Mouse (Mus musculus): Measurements from ENCODE around the gene Ulk4. TPM values are rescaled to one million over a fixed set of nuclear protein-coding genes. Genes with fewer than 3 reads are reported as not detected.

Gene Ulk4
- total and polyA plus RNA-seq, 3 experiments, result 0.18 to 2.3 (median 0.30) TPM

DNA sequence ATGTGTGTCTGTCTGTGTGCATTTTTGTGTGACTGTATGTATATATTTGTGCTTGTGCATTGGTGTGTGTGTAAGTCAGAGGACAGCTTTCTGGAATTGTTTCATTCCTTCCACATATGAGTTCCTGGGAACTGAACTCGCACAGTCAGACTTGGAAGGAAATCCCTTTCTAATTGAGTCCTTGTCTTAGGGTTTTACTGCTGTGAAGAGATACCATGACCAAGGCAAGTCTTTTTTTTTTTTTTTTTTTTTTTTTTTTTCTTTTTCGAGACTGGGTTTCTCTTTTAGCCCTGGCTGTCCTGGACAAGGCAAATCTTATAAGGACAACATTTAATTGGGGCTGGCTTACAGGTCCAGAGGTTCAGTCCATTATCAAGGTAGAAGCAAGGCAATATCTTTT, 14.3 kb upstream of the Ulk4 start:
- Histone ChIP-seq H3K4me1 (ENCODE audit: control insufficient read depth, insufficient read depth, low read length) (peaks cover under 1% of the 10 kb centered on the region), H3K79me2 (replicated peaks; ENCODE audit: control insufficient read depth, insufficient read depth, low read length) (no peaks in the 10 kb centered on the region), H3K9ac (ENCODE audit: low read depth, low read length) (no peak overlapping the region), H3K4me3 (no peak overlapping the region), H3K27me3 (ENCODE audit: control insufficient read depth, insufficient read depth, low read length) (no peaks in the 10 kb centered on the region), H3K36me3 (ENCODE audit: control insufficient read depth, insufficient read depth, low read length) (no peaks in the 10 kb centered on the region), H3K27ac (no peak overlapping the region)
- TF ChIP-seq CTCF (IDR thresholded peaks at IDR 0.05), result no peak
- TF ChIP-seq POLR2A (IDR thresholded peaks at IDR 0.05; ENCODE audit: insufficient read depth, low read depth, low read length), result no peak
- TF ChIP-seq EP300 (IDR thresholded peaks at IDR 0.05; ENCODE audit: insufficient read depth, low read depth, low read length), result no peak
- DNase-seq, result no peak
- intact Hi-C loops (cut with DNase I), result no loop called here
- 75% methylated on average over 2 of the region's 2 CpGs for WGBS

DNA sequence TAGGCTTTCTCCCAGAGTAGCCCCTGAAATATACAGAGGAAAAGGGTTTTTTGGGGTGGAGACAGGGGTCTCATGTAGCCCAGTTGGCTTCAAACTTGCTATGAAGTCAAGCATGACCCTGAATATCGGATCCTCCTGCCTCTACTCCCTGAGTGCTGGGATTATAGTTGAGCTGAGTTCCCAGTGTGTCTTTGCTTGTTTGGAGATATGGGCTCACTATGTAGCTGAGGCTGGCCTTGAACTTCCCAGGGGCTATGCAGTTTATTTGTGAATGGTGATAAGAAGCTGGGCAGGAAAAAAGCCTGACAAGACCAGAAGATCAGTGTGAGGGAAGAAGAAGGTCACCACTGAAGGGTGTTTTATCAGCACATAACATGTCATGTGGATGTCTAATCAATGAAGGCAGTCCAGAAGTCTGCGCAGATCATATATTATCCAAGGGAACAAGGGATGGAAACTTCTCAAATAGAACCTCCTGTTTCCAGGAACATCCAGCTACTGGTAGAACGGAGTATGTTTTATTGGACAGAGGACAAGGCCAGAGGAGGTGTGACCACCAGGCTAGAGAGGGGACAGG, 9.4 kb upstream of the Ulk4 start:
- TF ChIP-seq POLR2A (IDR thresholded peaks at IDR 0.05; ENCODE audit: insufficient read depth, low read depth, low read length) (no peak), EP300 (IDR thresholded peaks at IDR 0.05; ENCODE audit: insufficient read depth, low read depth, low read length) (no peak), CTCF (IDR thresholded peaks at IDR 0.05) (no peak)
- Histone ChIP-seq H3K4me1 (ENCODE audit: control insufficient read depth, insufficient read depth, low read length) (peaks cover 5% of the 10 kb centered on the region), H3K36me3 (ENCODE audit: control insufficient read depth, insufficient read depth, low read length) (no peaks in the 10 kb centered on the region), H3K4me3 (peak overlapping the region; percentile 57), H3K27ac (peak overlapping the region; percentile 15), H3K9ac (ENCODE audit: low read depth, low read length) (peak overlapping the region; percentile 49; the same call in 1 of the 2 replicates), H3K79me2 (replicated peaks; ENCODE audit: control insufficient read depth, insufficient read depth, low read length) (no peaks in the 10 kb centered on the region), H3K27me3 (ENCODE audit: control insufficient read depth, insufficient read depth, low read length) (no peaks in the 10 kb centered on the region)
- DNase-seq, result no peak
- 71% methylated on average over 3 of the region's 3 CpGs for WGBS
- intact Hi-C loops (cut with DNase I), result no loop called here

- peak overlapping the region; percentile 15 for H3K27ac ChIP-seq
- H3K27me3 ChIP-seq (ENCODE audit: control insufficient read depth, insufficient read depth, low read length), result no peaks in the 10 kb centered on the region
- WGBS, result 17% methylated on average over 29 of the region's 29 CpGs
- peak; percentile 82 for DNase-seq
- peak overlapping the region; percentile 57 for H3K4me3 ChIP-seq
- H3K9ac ChIP-seq (ENCODE audit: low read depth, low read length), result peak overlapping the region; percentile 75
- no peaks in the 10 kb centered on the region for H3K79me2 ChIP-seq (replicated peaks; ENCODE audit: control insufficient read depth, insufficient read depth, low read length)
- H3K36me3 ChIP-seq (ENCODE audit: control insufficient read depth, insufficient read depth, low read length), result no peaks in the 10 kb centered on the region
- intact Hi-C loops (cut with DNase I), result no loop called here
- TF ChIP-seq CTCF (IDR thresholded peaks at IDR 0.05) (no peak), POLR2A (IDR thresholded peaks at IDR 0.05; ENCODE audit: insufficient read depth, low read depth, low read length) (0 out of 2 replicates have a peak, but pooled peaks have one; percentile 32)
- peaks cover 5% of the 10 kb centered on the region for H3K4me1 ChIP-seq (ENCODE audit: control insufficient read depth, insufficient read depth, low read length)
Measured at GRCm38 (mm10) chr9:121285341-121286324, 8.6 kb upstream of the Ulk4 start.

- WGBS, result 81% methylated on average over 3 of the region's 3 CpGs
- intact Hi-C loops (cut with DNase I), result no loop called here
- no peak overlapping the region for H3K27ac ChIP-seq
- no peak for DNase-seq
- H3K36me3 ChIP-seq (ENCODE audit: control insufficient read depth, insufficient read depth, low read length), result no peaks in the 10 kb centered on the region
- H3K4me3 ChIP-seq, result no peak overlapping the region
- H3K79me2 ChIP-seq (replicated peaks; ENCODE audit: control insufficient read depth, insufficient read depth, low read length), result no peaks in the 10 kb centered on the region
- peaks cover 5% of the 10 kb centered on the region for H3K4me1 ChIP-seq (ENCODE audit: control insufficient read depth, insufficient read depth, low read length)
- no peak overlapping the region for H3K9ac ChIP-seq (ENCODE audit: low read depth, low read length)
- H3K27me3 ChIP-seq (ENCODE audit: control insufficient read depth, insufficient read depth, low read length), result no peaks in the 10 kb centered on the region
- TF ChIP-seq EP300 (IDR thresholded peaks at IDR 0.05; ENCODE audit: insufficient read depth, low read depth, low read length), result no peak
- TF ChIP-seq CTCF (IDR thresholded peaks at IDR 0.05), result peak; percentile 72
Measured at GRCm38 (mm10) chr9:121284422-121284821, 7.4 kb upstream of the Ulk4 start.

GRCm38 (mm10) chr9:121283620-121284185, 6.7 kb upstream of the Ulk4 start:
- H3K4me1 ChIP-seq (ENCODE audit: control insufficient read depth, insufficient read depth, low read length), result peaks cover 5% of the 10 kb centered on the region
- WGBS, result 97% methylated on average over 6 of the region's 6 CpGs
- no peaks in the 10 kb centered on the region for H3K27me3 ChIP-seq (ENCODE audit: control insufficient read depth, insufficient read depth, low read length)
- DNase-seq, result no peak
- no peak overlapping the region for H3K4me3 ChIP-seq
- H3K36me3 ChIP-seq (ENCODE audit: control insufficient read depth, insufficient read depth, low read length), result no peaks in the 10 kb centered on the region
- no peak overlapping the region for H3K9ac ChIP-seq (ENCODE audit: low read depth, low read length)
- no peaks in the 10 kb centered on the region for H3K79me2 ChIP-seq (replicated peaks; ENCODE audit: control insufficient read depth, insufficient read depth, low read length)
- intact Hi-C loops (cut with DNase I), result loop anchor here (1.0 kb wide), 2 partner anchors 69 to 91 kb away; no protein-coding TSS in a partner anchor
- TF ChIP-seq EP300 (IDR thresholded peaks at IDR 0.05; ENCODE audit: insufficient read depth, low read depth, low read length) (no peak), CTCF (IDR thresholded peaks at IDR 0.05) (peak; percentile 89)
- H3K27ac ChIP-seq, result no peak overlapping the region
